ENCODE assay signal across 8 mouse cellular contexts in the genomic region with DNA sequence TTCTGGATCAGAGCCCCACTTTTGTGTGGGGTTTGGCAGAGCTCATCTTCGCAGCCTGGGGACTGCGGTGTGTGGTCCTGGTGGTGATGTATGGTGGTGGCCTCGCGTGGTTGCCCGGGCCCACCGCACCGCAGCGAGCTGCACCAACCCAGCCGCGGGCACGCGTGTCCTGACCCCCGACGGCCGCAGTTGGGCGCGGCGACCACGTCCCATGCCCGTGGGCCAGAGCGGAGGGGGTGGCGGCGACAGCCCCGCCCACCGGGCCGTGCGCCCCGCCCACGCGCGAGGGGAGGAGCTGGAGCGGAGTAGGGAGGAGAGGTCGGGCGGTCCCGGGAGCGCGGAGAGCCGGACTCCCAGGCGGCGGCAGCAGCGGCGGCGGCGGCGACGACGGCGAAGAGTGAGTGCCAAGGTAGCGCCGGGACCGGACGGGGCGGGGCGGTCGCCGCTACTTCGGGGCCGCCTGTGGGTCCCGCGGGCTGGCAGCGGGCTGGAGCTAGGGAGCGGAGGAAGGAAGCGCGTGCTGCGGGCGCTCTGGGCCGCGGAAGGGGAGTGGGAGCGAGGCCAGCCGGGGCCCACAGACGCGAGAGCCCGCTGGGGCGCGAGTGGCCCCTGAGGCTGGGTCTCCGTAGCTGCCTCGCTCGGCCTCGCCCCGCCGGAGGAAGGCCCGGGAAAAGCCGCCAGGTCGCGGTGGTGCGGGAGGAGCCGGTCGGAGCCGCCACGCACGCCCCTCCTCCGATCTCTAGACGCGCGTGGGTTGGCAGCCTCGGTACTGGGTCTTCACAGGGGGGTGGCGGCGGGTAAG. TPM values are rescaled to one million over a fixed set of nuclear protein-coding genes. Genes with fewer than 3 reads are reported as not detected.
DNase-seq lines count a peak whose midpoint lies in the region; ATAC-seq and TF ChIP-seq lines count a peak whose summit lies in the region.

TSS of gene Gng12 (plus strand) at position 279 of the 802 bp plus-strand sequence.

- in situ Hi-C loops in CH12.LX (cut with MboI; ENCODE audit: low pct_ligation_motif_present, low pct_unique_long_range_greater_than_20kb, low sequenced_read_pairs), result no loop called here

- H3K36me3 ChIP-seq in CH12.LX (replicated peaks in 1 of 2; ENCODE audit: control insufficient read depth in 1 of 2, insufficient read depth in 1 of 2, low read length in 1 of 2), result no peaks in the 10 kb centered on the region
- no peaks in the 10 kb centered on the region for H3K36me3 ChIP-seq in forebrain, embryonic 14.5 days (ENCODE audit: control insufficient read depth, insufficient read depth, low read length)
- no peaks in the 10 kb centered on the region for H3K36me3 ChIP-seq in liver, postnatal 0 days (replicated peaks; ENCODE audit: insufficient read depth, low read length)
- H3K36me3 ChIP-seq in neural tube, embryonic 13.5 days, result no peaks in the 10 kb centered on the region

- H3K79me2 ChIP-seq in CH12.LX (replicated peaks; ENCODE audit: control insufficient read depth, extremely low read depth, insufficient read depth, poor library complexity, severe bottlenecking), result no peaks in the 10 kb centered on the region

- peak; percentile 45 for DNase-seq in CH12.LX (ENCODE audit: extremely low read depth)
- peak; percentile 60 for DNase-seq in cerebellum, adult 11 months
- peak; percentile 55 for DNase-seq in forebrain, embryonic 14.5 days (ENCODE audit: low spot score)
- peak; percentile 91 for DNase-seq in heart, postnatal 10 days
- DNase-seq in large intestine, adult 2 months (ENCODE audit: low read depth, low spot score), result no peak
- peak; percentile 91 for DNase-seq in liver, postnatal 0 days
- DNase-seq in testis, postnatal 10 days (ENCODE audit: low spot score), result peak; percentile 94

- no peaks in the 10 kb centered on the region for H3K9me3 ChIP-seq in CH12.LX (replicated peaks; ENCODE audit: low read length)
- H3K9me3 ChIP-seq in forebrain, embryonic 14.5 days (replicated peaks; ENCODE audit: control insufficient read depth, low read length), result no peaks in the 10 kb centered on the region
- no peaks in the 10 kb centered on the region for H3K9me3 ChIP-seq in liver, postnatal 0 days (ENCODE audit: low read length)
- no peaks in the 10 kb centered on the region for H3K9me3 ChIP-seq in neural tube, embryonic 13.5 days

- TF ChIP-seq CTCF in CH12.LX (conservative IDR thresholded peaks at IDR 0.05 in 1 of 2, IDR thresholded peaks at IDR 0.05 in 1 of 2; ENCODE audit: low read depth in 2 of 2, low read length in 2 of 2), result no peak
- TF ChIP-seq CTCF in liver, postnatal 0 days (IDR thresholded peaks at IDR 0.05; ENCODE audit: low read depth), result no peak

- peak within 1 kb of the TSS; percentile 45 for H3K4me2 ChIP-seq in CH12.LX (ENCODE audit: insufficient read depth, low read depth, poor library complexity, severe bottlenecking)
- H3K4me2 ChIP-seq in forebrain, embryonic 14.5 days (ENCODE audit: low read length), result peak within 1 kb of the TSS; percentile 82
- H3K4me2 ChIP-seq in liver, postnatal 0 days (ENCODE audit: low read depth, low read length), result peak within 1 kb of the TSS; percentile 97
- peak within 1 kb of the TSS; percentile 79 for H3K4me2 ChIP-seq in neural tube, embryonic 13.5 days

- dilution Hi-C loops in CH12.LX (cut with MboI; ENCODE audit: extremely low pct_ligation_motif_present, extremely low pct_unique_long_range_greater_than_20kb, low sequenced_read_pairs), result no loop called here

- TF ChIP-seq RAD21 in CH12.LX (IDR thresholded peaks at IDR 0.05; ENCODE audit: low read depth, low read length), result no peak

- H3K4me3 ChIP-seq in CH12.LX (replicated peaks in 1 of 3; ENCODE audit: low read depth in 2 of 3, low read length in 2 of 3, poor library complexity in 1 of 3), result peak within 1 kb of the TSS; percentile 39 to 89 (median 71)
- H3K4me3 ChIP-seq in forebrain, embryonic 14.5 days (ENCODE audit: low read depth, low read length), result peak within 1 kb of the TSS; percentile 68
- H3K4me3 ChIP-seq in liver, postnatal 0 days (ENCODE audit: low read depth, low read length), result peak within 1 kb of the TSS; percentile 91
- peak within 1 kb of the TSS; percentile 72 for H3K4me3 ChIP-seq in neural tube, embryonic 13.5 days

- no peak for TF ChIP-seq EP300 in CH12.LX (IDR thresholded peaks at IDR 0.05; ENCODE audit: low read length)
- TF ChIP-seq EP300 in liver, postnatal 0 days (IDR thresholded peaks at IDR 0.05; ENCODE audit: low read depth), result no peak

- intact Hi-C loops in heart, postnatal 10 days (cut with DNase I), result loop anchor here (2.0 to 5.0 kb wide), 4 partner anchors 58 to 371 kb away; partner anchors contain the start of gene Gadd45a

- peaks cover 7 to 28% of the 10 kb centered on the region in 2 experiments; a peak in 3 of 4 replicates for H3K4me1 ChIP-seq in CH12.LX (ENCODE audit: control insufficient read depth in 1 of 2, insufficient read depth in 2 of 2)
- no peaks in the 10 kb centered on the region for H3K4me1 ChIP-seq in forebrain, embryonic 14.5 days (ENCODE audit: control insufficient read depth, insufficient read depth, low read length)
- peaks cover 13% of the 10 kb centered on the region for H3K4me1 ChIP-seq in liver, postnatal 0 days (ENCODE audit: insufficient read depth)
- H3K4me1 ChIP-seq in neural tube, embryonic 13.5 days (replicated peaks), result peaks cover 16% of the 10 kb centered on the region

- H3K27ac ChIP-seq in CH12.LX (ENCODE audit: insufficient read depth, low read depth), result no peak within 1 kb of the TSS
- 0 out of 2 replicates have a peak within 1 kb of the TSS, but pooled peaks have one; percentile 9 for H3K27ac ChIP-seq in forebrain, embryonic 14.5 days (ENCODE audit: low read depth, low read length)
- H3K27ac ChIP-seq in liver, postnatal 0 days (ENCODE audit: low read depth), result peak within 1 kb of the TSS; percentile 94
- H3K27ac ChIP-seq in neural tube, embryonic 13.5 days (replicated peaks), result peak within 1 kb of the TSS; percentile 30

- H3K9ac ChIP-seq in CH12.LX (ENCODE audit: insufficient read depth, low read depth), result peak within 1 kb of the TSS; percentile 74
- H3K9ac ChIP-seq in forebrain, embryonic 14.5 days (ENCODE audit: low read length), result peak within 1 kb of the TSS; percentile 76
- peak within 1 kb of the TSS; percentile 92 for H3K9ac ChIP-seq in liver, postnatal 0 days (replicated peaks)
- H3K9ac ChIP-seq in neural tube, embryonic 13.5 days, result peak within 1 kb of the TSS; percentile 80

- WGBS in forebrain, embryonic 14.5 days, result under 1% methylated on average over 88 of the region's 98 CpGs
- WGBS in large intestine, adult 2 months, result under 1% methylated on average over 98 of the region's 98 CpGs
- WGBS in liver, postnatal 0 days (ENCODE audit: insufficient replicate concordance), result under 1% methylated on average over 93 of the region's 98 CpGs
- under 1% methylated on average over 78 of the region's 98 CpGs for WGBS in neural tube, embryonic 13.5 days

- 0 out of 2 replicates have a peak, but pooled peaks have one; percentile 35 for TF ChIP-seq POLR2A in CH12.LX (IDR thresholded peaks at IDR 0.05; ENCODE audit: low read depth, low read length)

- H3K27me3 ChIP-seq in CH12.LX (replicated peaks), result no peaks in the 10 kb centered on the region
- H3K27me3 ChIP-seq in forebrain, embryonic 14.5 days (replicated peaks; ENCODE audit: control insufficient read depth, insufficient read depth, low read length), result 0 out of 2 replicates have a peak, but pooled peaks cover 3% of the 10 kb centered on the region
- no peaks in the 10 kb centered on the region for H3K27me3 ChIP-seq in liver, postnatal 0 days (ENCODE audit: insufficient read depth, low read length)
- peaks cover 2% of the 10 kb centered on the region; the same call in 1 of the 2 replicates for H3K27me3 ChIP-seq in neural tube, embryonic 13.5 days

- peak; percentile 94 for ATAC-seq in forebrain, embryonic 14.5 days
- ATAC-seq in liver, postnatal 0 days, result peak; percentile 96
- peak; percentile 92 for ATAC-seq in neural tube, embryonic 13.5 days (ENCODE audit: low read depth)

TF ChIP-seq in CH12.LX, 34 proteins besides CTCF, POLR2A, EP300 and RAD21:
- TF ChIP-seq UBTF (IDR thresholded peaks at IDR 0.05; ENCODE audit: low read depth, low read length) (peak; percentile 65; the same call in 1 of the 2 replicates), NRF1 (IDR thresholded peaks at IDR 0.05; ENCODE audit: low read depth, low read length) (peak; percentile 39; the same call in 1 of the 2 replicates), PAX5 (IDR thresholded peaks at IDR 0.05; ENCODE audit: low read length) (no peak), MXI1 (IDR thresholded peaks at IDR 0.05; ENCODE audit: low read depth, low read length) (0 out of 2 replicates have a peak, but pooled peaks have one; percentile 25)

RNA-seq across cellular contexts. Expression of gene Gng12, which starts in this region (rescaled TPM):
- total RNA-seq in CH12.LX (2012; rRNA removed) (3.4 and 3.9 TPM in 2 replicates), CH12.LX (2014; rRNA removed) (11.0 and 12.2 TPM in 2 replicates)
- polyA plus RNA-seq in CH12.LX (2012; ENCODE audit: insufficient read length, low read depth), result 20.8 and 23.1 TPM in 2 replicates
- 27.8 and 40.4 TPM in 2 replicates for polyA plus RNA-seq in forebrain, embryonic 14.5 days (2014; fragmentation: Nextera tagmentation; extraction: Ambion mirVana)
- total RNA-seq in heart, postnatal 10 days (2021), result 10 to 100 TPM; 63.9 to 66.8 TPM
- polyA plus RNA-seq in large intestine, adult 2 months (2012; rRNA removed), result 82.1 and 130 TPM in 2 replicates
- polyA plus RNA-seq in liver, postnatal 0 days (2015; fragmentation: Nextera tagmentation; extraction: Ambion mirVana), result 39.0 and 39.4 TPM in 2 replicates
- 50.4 and 52.2 TPM in 2 replicates for polyA plus RNA-seq in neural tube, embryonic 13.5 days (2015; fragmentation: Nextera tagmentation; extraction: Ambion mirVana)

Comparison
In these comparisons a context has a peak if more than half of its experiments do, and no peak if none do; other contexts are left out.
1. RNA of gene Gng12 (total RNA-seq): 63.9 to 66.8 TPM in heart, postnatal 10 days; 3.4 to 12.2 TPM in CH12.LX; every median in the first group is over 4 times any median in the second.
2. H3K4me2 ChIP-seq: peak in every context shown above with its lines; median percentile 97 in liver, postnatal 0 days; 82 in forebrain, embryonic 14.5 days; 79 in neural tube, embryonic 13.5 days; 45 in CH12.LX.
3. Peak in every context shown above with its lines, with median percentiles within 50 percentile points of each other: H3K4me3 ChIP-seq, H3K9ac ChIP-seq and ATAC-seq.